Mouse (Mus musculus) lung, adult 2 months (tissue): ENCODE measurements around the gene Atp9a. TPM values are rescaled to one million over a fixed set of nuclear protein-coding genes. Genes with fewer than 3 reads are reported as not detected.

Source experiments
- DNase-seq: peaks from one replicate; pipeline ENCODE4 v3.0.0; 2022
- H3K4me1 ChIP-seq: fragments of 200-500 bp; 2 replicates; pipeline ENCODE4 v1.6.1; 2011; ENCODE audit warnings: low read length; ENCODE audit not compliant: control insufficient read depth, insufficient read depth
- H3K4me3 ChIP-seq: fragments of 200-500 bp; replicated peaks from 2 replicates; pipeline ENCODE3; 2011; ENCODE audit warnings: low read depth, mild to moderate bottlenecking, control low read depth, low read length; ENCODE audit errors: extremely low read depth
- CTCF ChIP-seq: fragments of 200-500 bp; IDR thresholded peaks from 2 replicates; pipeline ENCODE4 v1.5.1; 2011; ENCODE audit warnings: mild to moderate bottlenecking, low read length, control low read depth; ENCODE audit not compliant: insufficient read depth
- POLR2A ChIP-seq: fragments of 200-500 bp; IDR thresholded peaks from 2 replicates; pipeline ENCODE4 v1.6.1; 2011; ENCODE audit warnings: low read depth, mild to moderate bottlenecking, control low read depth, low read length, borderline replicate concordance; ENCODE audit errors: extremely low read depth
- WGBS: fragments of 180-500 bp; shearing (Covaris S2); methylation state at CpG from one replicate; pipeline ENCODE4 v1.1.7; 2018; 5-methylcytosine and 5-hydroxymethylcytosine counted together
- polyA plus RNA-seq: library from polyadenylated mRNA; depleted of rRNA; stranded (reverse); fragments of >200 nt; gene quantifications from 2 replicates; pipeline ENCODE4 v1.2.3, GENCODE M21; 2012

Gene Atp9a
- polyA plus RNA-seq, 1 experiment, result 72.9 TPM

DNA sequence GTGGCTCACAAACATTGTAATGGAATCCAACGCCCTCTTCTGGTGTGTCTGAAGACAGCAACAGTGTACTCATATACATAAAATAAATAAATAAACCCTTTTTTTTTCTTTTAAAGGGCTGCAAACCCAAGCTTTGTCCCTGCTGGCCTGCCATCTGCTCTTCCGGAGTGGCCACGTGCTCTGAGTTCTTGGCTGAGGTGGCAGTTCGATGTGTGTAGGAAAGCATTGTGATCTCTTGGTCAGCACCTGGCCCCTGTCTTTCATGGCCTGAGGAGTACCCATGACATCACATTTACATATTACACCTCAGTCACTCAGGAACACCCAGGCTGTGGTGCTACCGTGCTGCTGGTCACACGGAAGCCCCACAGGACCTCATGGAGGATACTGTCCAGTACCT lies 109.7 kb downstream of the Atp9a start:
- Histone ChIP-seq H3K4me3 (no peak overlapping the region), H3K4me1 (no peaks in the 10 kb centered on the region; the same call in 1 of the 2 replicates)
- no peak for DNase-seq
- WGBS, result 79% methylated on average over 6 of the region's 6 CpGs
- TF ChIP-seq POLR2A (no peak), CTCF (no peak)

DNA sequence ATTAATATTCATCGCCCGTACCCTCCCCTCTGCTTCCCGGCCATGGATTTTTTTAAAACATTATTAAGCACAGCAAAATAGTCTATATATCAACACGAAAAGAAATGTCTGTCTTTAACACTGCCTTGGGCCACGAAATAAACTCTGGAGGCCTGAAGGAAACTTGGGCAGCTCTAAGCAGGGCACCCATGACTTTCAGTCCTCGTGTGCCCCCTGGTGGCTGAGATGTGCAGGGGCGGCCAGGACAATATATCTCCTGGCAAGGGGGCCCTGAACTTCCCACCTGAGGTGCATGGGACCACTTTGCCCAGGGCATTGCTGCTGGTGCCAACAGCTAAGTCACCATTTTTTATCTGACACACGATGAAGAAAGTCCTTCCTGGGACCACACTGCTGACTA lies 113.4 kb downstream of the Atp9a start:
- no peak for TF ChIP-seq POLR2A
- TF ChIP-seq CTCF, result peak; percentile 79
- 28% methylated on average over 8 of the region's 8 CpGs for WGBS
- Histone ChIP-seq H3K4me3 (no peak overlapping the region), H3K4me1 (no peaks in the 10 kb centered on the region; the same call in 1 of the 2 replicates)
- DNase-seq, result peak; percentile 77

DNA sequence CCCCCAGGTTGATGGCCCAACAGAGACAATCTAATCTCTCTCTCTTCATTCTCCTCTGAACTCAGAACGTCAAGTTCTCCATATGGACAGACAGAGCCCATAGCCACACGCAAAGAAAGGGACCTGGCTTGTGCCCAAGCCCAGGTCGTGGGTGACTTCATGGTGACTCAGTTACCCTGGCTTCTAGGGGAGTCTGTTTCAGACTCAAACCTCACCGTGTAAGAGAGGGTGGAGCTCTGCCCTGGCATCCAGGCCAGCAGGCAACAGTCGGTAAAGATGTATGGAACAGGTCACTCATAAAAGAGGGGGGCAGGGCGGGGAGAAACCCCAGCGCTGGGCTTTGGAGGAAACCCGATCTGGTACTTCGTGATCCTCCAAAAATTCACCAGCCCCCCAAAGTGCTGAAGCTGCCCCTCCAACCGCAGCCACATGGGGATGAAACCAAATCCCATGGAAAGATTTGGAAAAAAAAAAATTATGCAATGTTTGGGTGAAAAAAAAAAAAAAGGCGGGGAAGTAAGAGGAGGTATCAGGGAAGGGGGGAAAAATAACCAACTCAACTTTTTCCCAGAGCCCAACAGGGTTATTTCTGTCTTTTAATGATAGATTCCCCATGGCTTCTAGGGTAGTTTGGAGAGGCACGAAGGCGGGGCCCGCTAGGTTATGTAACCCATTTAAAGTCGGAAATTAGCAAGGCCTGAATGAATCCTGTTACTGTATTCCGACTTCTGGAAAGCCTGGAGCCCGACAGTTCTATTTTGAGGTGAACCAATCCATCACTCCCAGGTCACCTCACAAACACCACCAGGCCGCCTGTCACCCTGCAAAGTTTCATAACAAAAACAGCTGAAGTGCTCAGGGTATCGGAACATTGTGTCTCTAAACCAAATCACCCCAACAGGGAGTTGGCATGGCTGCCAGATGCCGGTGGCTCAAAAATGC lies 114.1 kb downstream of the Atp9a start:
- Histone ChIP-seq H3K4me3 (no peak overlapping the region), H3K4me1 (no peaks in the 10 kb centered on the region)
- DNase-seq, result peak; percentile 19
- no peak for TF ChIP-seq POLR2A
- no peak for TF ChIP-seq CTCF
- WGBS, result 56% methylated on average over 20 of the region's 20 CpGs

DNA sequence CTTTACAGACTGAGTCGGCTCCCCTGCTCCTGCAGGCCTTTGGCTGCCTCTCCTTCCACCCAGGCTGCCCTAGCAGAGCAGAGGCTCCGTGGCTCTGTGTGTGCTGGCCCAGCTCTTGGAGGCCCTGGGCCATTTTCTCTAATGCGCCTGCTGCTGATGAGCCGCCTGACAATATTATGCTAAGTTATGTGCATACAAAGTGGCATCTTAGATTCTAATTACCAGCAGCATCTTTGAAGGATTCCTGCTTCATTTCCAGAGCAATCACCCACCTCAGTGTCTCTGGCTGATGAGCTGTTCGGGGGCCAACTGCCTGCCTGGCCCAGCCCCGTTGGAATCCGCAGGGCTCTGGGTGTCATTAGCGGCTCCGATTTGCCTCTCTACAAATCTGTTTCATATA lies 115.8 kb downstream of the Atp9a start:
- DNase-seq, result no peak
- TF ChIP-seq POLR2A (no peak), CTCF (no peak)
- no peaks in the 10 kb centered on the region for H3K4me1 ChIP-seq

DNA sequence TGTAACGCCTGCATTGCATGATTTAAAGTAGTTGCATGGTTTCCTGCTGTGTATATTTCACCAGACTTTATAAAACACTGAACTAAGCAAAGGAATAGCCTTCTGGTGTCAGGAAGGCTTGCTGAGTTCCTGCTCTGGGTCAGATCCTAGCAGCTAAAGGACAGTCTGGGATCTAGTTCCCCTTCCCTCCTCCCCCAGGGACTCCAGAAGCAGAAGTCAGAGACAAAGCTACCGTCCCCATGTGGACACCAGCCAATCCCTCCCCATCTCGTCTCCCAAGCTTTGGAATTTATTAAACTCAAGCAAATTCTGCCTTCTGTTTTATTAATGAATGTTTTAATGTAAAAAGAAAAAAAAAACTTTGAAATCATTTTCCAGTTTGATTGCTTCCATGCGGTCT lies 117.1 kb downstream of the Atp9a start:
- no peak for DNase-seq
- 68% methylated on average over 4 of the region's 4 CpGs for WGBS
- no peak for TF ChIP-seq CTCF
- no peak for TF ChIP-seq POLR2A
- Histone ChIP-seq H3K4me3 (no peak overlapping the region), H3K4me1 (no peaks in the 10 kb centered on the region)

More for the DNA sequence above, 115.8 kb downstream of the Atp9a start:
- 91% methylated on average over 9 of the region's 9 CpGs for WGBS
- H3K4me3 ChIP-seq, result no peak overlapping the region

DNA sequence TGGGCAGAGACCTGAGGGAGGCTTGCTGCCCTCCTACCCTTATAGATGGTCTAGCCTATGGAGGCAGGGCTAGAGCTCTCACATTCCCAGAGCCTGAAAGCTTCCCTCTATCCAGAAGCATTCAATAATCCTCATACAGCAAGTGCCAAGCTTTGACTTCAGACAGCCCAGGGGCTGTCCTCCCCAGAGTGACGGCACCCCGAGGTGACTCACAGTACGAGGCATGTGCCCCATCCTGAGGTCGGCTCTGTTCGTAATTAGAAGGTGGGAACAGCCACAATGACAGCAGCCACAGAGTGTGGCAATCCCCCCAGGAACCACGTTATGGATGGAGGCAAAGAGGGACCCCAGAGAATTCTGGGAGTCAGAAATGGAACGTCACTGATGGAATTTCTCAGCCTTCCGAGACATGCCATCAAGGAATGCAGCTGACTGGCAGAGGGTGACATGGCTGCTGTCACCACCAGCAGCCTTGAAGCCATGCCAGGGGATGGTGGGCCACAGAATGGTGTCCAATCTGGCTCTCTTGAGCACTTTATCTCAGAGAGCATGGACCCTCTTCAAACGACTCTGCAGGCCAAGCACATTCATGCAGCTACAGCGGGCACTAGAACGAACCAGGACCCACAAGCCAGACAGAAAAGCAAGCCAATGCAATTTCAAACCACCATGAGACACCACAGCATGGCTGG lies 121.0 kb downstream of the Atp9a start:
- no peak for DNase-seq
- TF ChIP-seq CTCF (no peak), POLR2A (no peak)
- H3K4me1 ChIP-seq, result no peaks in the 10 kb centered on the region
- WGBS, result 72% methylated on average over 11 of the region's 11 CpGs
- no peak overlapping the region for H3K4me3 ChIP-seq

DNA sequence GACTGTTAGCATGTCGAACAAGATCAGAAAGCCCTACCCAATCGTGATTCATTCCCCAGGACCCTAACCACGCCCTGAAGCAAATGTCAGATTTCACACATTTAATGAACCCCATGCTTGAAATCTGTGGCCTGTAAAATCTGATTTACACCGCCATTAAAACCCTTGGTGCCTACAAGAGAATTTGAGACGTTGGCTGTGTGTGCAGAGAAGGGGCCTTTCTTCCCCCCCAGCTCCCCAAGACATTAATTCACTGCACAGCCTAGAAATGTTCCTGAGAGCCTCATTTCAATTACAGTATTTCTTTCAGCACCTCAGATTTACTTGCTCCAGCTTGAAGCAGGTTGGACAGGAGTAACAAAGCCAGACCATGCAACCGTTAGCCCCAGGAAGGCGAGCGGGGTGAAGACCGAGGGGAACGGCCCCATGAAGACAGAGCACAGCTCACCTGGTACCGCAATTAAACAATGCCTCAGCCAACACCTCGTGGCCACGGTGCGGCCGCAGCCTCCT lies 123.9 kb downstream of the Atp9a start:
- DNase-seq, result no peak
- 80% methylated on average over 15 of the region's 15 CpGs for WGBS
- Histone ChIP-seq H3K4me1 (no peaks in the 10 kb centered on the region), H3K4me3 (no peak overlapping the region)
- TF ChIP-seq CTCF (no peak), POLR2A (no peak)

DNA sequence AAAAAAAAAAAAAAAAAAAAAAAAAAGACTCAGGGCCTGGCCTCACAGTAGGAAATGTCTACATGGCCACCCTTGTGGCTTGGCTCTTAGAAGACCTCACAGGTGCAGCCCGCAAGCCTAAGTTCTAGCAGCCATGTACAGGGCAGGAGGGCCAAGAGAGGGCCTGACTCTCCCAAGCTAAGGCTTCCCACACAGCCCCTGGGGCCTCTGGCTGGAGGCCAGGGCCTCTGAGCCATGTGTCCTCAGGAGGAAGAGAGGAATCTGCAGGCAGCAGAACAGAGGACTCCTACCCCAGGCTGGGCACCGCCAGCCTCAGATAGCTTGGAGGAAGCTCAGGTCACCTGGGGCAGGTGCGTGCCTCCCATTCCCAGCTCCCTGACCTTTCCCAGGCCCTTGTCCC lies 127.0 kb downstream of the Atp9a start:
- no peak for DNase-seq
- no peak for TF ChIP-seq POLR2A
- TF ChIP-seq CTCF, result no peak
- WGBS, result 82% methylated on average over 3 of the region's 3 CpGs
- no peak overlapping the region for H3K4me3 ChIP-seq
- no peaks in the 10 kb centered on the region for H3K4me1 ChIP-seq

DNA sequence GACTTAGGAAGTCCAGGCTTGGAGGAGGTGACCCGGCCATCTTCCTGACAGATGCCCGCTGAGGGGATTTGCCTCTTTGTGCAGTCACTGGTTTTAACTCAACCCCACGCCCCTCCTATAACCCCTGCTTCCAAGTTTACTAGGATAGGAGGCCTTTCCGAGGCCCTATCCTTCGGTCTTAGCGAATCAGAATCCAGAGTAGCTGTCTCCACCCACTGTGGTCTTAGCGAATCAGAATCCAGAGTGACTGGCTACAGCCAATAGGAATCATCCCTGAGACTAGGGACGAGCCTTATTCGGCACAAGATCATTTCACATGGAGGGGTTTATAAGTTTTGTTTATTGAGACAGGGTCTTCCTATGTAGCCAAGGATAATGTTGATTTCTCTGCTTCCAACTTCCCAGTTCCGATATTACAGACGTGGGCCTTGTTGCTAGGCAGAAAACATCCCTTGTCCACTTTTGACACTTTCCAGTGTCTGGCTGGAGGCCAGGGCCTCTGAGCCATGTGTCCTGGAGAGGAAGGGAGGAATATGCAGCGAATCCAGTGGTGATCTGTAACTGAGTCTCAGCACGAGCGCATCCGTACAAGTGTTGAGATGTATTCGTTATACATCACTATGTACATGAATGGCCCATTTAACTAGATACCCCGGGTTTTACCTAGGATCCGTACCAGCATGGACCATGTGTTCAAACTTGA lies 127.9 kb downstream of the Atp9a start:
- Histone ChIP-seq H3K4me1 (no peaks in the 10 kb centered on the region), H3K4me3 (no peak overlapping the region)
- DNase-seq, result no peak
- TF ChIP-seq POLR2A (no peak), CTCF (no peak)
- 72% methylated on average over 18 of the region's 18 CpGs for WGBS
